Comparison of ENCODE assay signal across 9 mouse cellular contexts in the genomic region with DNA sequence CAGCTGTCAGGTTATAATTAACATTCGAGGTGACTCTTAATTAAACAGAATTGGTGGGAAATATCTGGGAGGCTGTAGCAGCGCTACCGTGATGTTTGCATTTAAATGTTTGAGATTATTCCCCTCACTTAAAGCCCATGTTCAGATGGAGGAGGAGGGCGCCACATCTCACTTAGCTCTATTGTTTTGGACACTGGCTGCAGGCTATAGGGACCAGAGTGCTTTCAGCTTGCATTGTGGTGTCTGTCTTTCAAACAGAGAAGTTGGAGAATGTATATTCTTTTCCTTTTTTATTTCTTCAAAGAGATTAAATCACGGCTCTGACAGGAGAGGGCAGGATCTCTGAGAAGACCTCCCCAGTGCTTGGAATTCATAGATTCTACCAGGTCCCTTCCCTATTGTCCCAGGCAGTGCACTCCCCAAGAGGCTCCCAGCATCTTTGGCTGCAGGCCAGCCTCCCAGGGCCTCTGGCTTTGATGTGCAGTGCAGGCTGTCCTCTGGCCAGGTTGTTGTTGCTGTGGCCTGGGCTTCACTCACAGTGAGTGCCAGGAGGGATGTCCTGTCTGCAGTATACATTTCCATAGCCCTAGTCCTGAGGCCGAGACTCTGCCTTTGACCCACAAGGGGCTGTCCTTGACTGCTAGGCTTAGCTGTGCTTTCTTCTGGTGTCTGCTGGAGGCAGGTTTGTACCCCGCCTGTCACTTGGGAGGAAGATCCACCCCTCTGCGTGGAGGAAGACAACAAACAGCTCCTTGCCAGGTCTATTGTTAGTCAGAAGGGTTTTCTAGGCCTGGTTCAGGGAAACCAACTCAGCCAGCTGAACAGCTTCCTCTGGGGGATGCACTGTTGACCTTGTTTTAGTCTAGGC.
DNase-seq lines count a peak whose midpoint lies in the region; ATAC-seq and TF ChIP-seq lines count a peak whose summit lies in the region.
"Had no signal": no experiment of that assay in that cellular context is flagged by ENCODE, and none has a peak within 500 bp of the region (broad histone marks: within the 10 kb centered on the region; RNA-seq: fewer than 3 reads in every experiment).

No protein-coding gene starts in this region.

- H3K9ac ChIP-seq in intestine, embryonic 16.5 days (ENCODE audit: low read depth, low read length): no peak overlapping the region
- no peak overlapping the region for H3K9ac ChIP-seq in stomach, embryonic 15.5 days

- peak; percentile 62 for DNase-seq in CD4-positive helper T cell, adult 2 months (ENCODE audit: low read depth, low spot score)
- DNase-seq in R1 (ENCODE audit: low read depth, low spot score): peak; percentile 72
- peak; percentile 86 to 93 for DNase-seq in heart, adult 18-20 months
- DNase-seq in midbrain, embryonic 10.5 days (ENCODE audit: low spot score): peak; percentile 62

- no peaks in the 10 kb centered on the region for H3K27me3 ChIP-seq in intestine, embryonic 16.5 days (replicated peaks; ENCODE audit: control insufficient read depth, insufficient read depth, low read length)
- H3K27me3 ChIP-seq in midbrain, embryonic 10.5 days (ENCODE audit: low read depth, poor library complexity, severe bottlenecking): no peaks in the 10 kb centered on the region
- H3K27me3 ChIP-seq in stomach, embryonic 15.5 days (replicated peaks): no peaks in the 10 kb centered on the region

- no peak for TF ChIP-seq POLR2A in cortical plate, adult 2 months (IDR thresholded peaks at IDR 0.05; ENCODE audit: extremely low read depth, insufficient read depth, low read length)

- no peak overlapping the region for H3K4me2 ChIP-seq in intestine, embryonic 16.5 days (ENCODE audit: low read depth, low read length)
- no peak overlapping the region for H3K4me2 ChIP-seq in stomach, embryonic 15.5 days

- ATAC-seq in intestine, embryonic 16.5 days: peak; percentile 72
- no peak for ATAC-seq in stomach, embryonic 15.5 days (ENCODE audit: insufficient read depth, low FRiP score, low read depth)
- no peak for ATAC-seq in erythroid progenitor cell, adult 5-6 weeks (replicated peaks; ENCODE audit: low FRiP score, poor library complexity, severe bottlenecking)

- no peaks in the 10 kb centered on the region for H3K9me3 ChIP-seq in intestine, embryonic 16.5 days (ENCODE audit: control insufficient read depth, low read length)
- no peaks in the 10 kb centered on the region for H3K9me3 ChIP-seq in midbrain, embryonic 10.5 days (replicated peaks)
- H3K9me3 ChIP-seq in stomach, embryonic 15.5 days: no peaks in the 10 kb centered on the region

- no peaks in the 10 kb centered on the region for H3K36me3 ChIP-seq in intestine, embryonic 16.5 days (ENCODE audit: control insufficient read depth, insufficient read depth, low read length)
- H3K36me3 ChIP-seq in midbrain, embryonic 10.5 days: no peaks in the 10 kb centered on the region
- H3K36me3 ChIP-seq in stomach, embryonic 15.5 days: no peaks in the 10 kb centered on the region

- H3K4me3 ChIP-seq in cortical plate, adult 2 months (ENCODE audit: insufficient read depth, low read length): no peak overlapping the region
- no peak overlapping the region for H3K4me3 ChIP-seq in intestine, embryonic 16.5 days (ENCODE audit: low read length)
- H3K4me3 ChIP-seq in midbrain, embryonic 10.5 days: no peak overlapping the region
- no peak overlapping the region for H3K4me3 ChIP-seq in stomach, embryonic 15.5 days (replicated peaks)

- peaks cover 33% of the 10 kb centered on the region for H3K4me1 ChIP-seq in cortical plate, adult 2 months (ENCODE audit: control insufficient read depth, insufficient read depth, low read length)
- peaks cover 12% of the 10 kb centered on the region; the same call in 1 of the 2 replicates for H3K4me1 ChIP-seq in intestine, embryonic 16.5 days (ENCODE audit: control insufficient read depth, insufficient read depth, low read length)
- H3K4me1 ChIP-seq in midbrain, embryonic 10.5 days: peaks cover 31% of the 10 kb centered on the region
- peaks cover 12% of the 10 kb centered on the region for H3K4me1 ChIP-seq in stomach, embryonic 15.5 days

- WGBS in intestine, embryonic 16.5 days: 57% methylated on average over 8 of the region's 8 CpGs
- WGBS in midbrain, embryonic 10.5 days: 30% methylated on average over 8 of the region's 8 CpGs
- WGBS in stomach, embryonic 15.5 days: 48% methylated on average over 8 of the region's 8 CpGs

- H3K27ac ChIP-seq in cortical plate, adult 2 months (ENCODE audit: insufficient read depth, low read length): peak overlapping the region; percentile 45
- no peak overlapping the region for H3K27ac ChIP-seq in intestine, embryonic 16.5 days (ENCODE audit: low read length)
- peak overlapping the region; percentile 79 for H3K27ac ChIP-seq in midbrain, embryonic 10.5 days (replicated peaks)
- H3K27ac ChIP-seq in stomach, embryonic 15.5 days: peak overlapping the region; percentile 42; the same call in 1 of the 2 replicates
- H3K27ac ChIP-seq: macrophage had no signal

- no peak for TF ChIP-seq CTCF in cortical plate, adult 2 months (IDR thresholded peaks at IDR 0.05; ENCODE audit: extremely low read depth, insufficient read depth, low read length)
